Mouse (Mus musculus) thymus, adult 2 months (tissue): ENCODE data around the gene Spint1.

Experiments used
- CTCF ChIP-seq: fragments of 200-500 bp; IDR thresholded peaks from 2 replicates; pipeline ENCODE4 v1.5.1; 2012; ENCODE audit warnings: mild to moderate bottlenecking, control low read depth, low read length, moderate library complexity, borderline replicate concordance; ENCODE audit not compliant: control insufficient read depth, poor library complexity, insufficient read depth; ENCODE audit errors: extremely low read depth
- POLR2A ChIP-seq: fragments of 200-500 bp; IDR thresholded peaks from 2 replicates; pipeline ENCODE4 v1.6.1; 2012; ENCODE audit warnings: mild to moderate bottlenecking, low read length, control low read depth, moderate library complexity; ENCODE audit not compliant: control insufficient read depth, poor library complexity, insufficient read depth; ENCODE audit errors: extremely low read depth

GRCm38 (mm10) chr2:119293311-119293710, 56.1 kb downstream of the Spint1 start:
- TF ChIP-seq POLR2A (no peak), CTCF (no peak)
